Mouse (Mus musculus): Measurements from ENCODE around the gene Slc4a1ap.

- TF ChIP-seq MYOG (IDR thresholded peaks at IDR 0.05; ENCODE audit: control insufficient read depth in 1 of 3, insufficient read depth in 1 of 3, insufficient read length in 2 of 3, low read depth in 2 of 3) (no peak), POLR2A (IDR thresholded peaks at IDR 0.05; ENCODE audit: insufficient read length, low read depth) (no peak), MAX (IDR thresholded peaks at IDR 0.05; ENCODE audit: low read depth) (no peak), E2F4 (IDR thresholded peaks at IDR 0.05; ENCODE audit: insufficient read depth) (no peak), USF1 (IDR thresholded peaks at IDR 0.05; ENCODE audit: low read depth) (no peak), MYOD1 (IDR thresholded peaks at IDR 0.05; ENCODE audit: control insufficient read depth in 1 of 3, insufficient read length in 2 of 3, low read depth in 2 of 3) (no peak), REST (IDR thresholded peaks at IDR 0.05; ENCODE audit: insufficient read depth, insufficient read length) (no peak), POLR2AphosphoS2 (IDR thresholded peaks at IDR 0.05; ENCODE audit: insufficient read length, low read depth) (no peak), TCF12 (IDR thresholded peaks at IDR 0.05; ENCODE audit: insufficient read depth, poor library complexity, severe bottlenecking) (no peak), TCF3 (IDR thresholded peaks at IDR 0.05; ENCODE audit: insufficient read length, low read depth) (no peak), SRF (IDR thresholded peaks at IDR 0.05; ENCODE audit: control insufficient read depth, insufficient read length, low read depth) (no peak)
These were observed 32.6 kb downstream of the Slc4a1ap start for GRCm38 (mm10) chr5:31559401-31559800.

Measured in myocyte (in vitro differentiated cells).